Comparison of ENCODE assay signal across 17 mouse cellular contexts in the genomic region with DNA sequence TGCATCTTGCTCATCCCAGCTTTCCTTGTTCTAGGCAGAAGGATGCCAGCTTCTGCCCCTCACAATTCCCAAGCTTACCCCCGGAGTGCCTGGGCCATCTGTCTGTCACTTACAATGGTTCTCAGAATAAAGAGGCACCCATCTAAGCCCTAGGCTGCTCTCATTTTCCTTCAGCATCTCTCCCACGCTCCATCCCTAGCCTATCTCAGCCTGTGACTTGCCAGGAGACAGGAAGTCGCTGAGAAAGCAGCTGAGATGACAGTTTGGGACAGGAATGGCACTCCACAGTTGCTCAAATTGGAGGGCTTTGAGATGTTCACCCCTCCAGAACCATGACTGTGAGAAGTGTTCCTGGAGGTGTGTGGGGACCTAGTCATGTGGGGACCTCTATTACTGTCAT. TPM values are rescaled to one million over a fixed set of nuclear protein-coding genes. Genes with fewer than 3 reads are reported as not detected.
"Had no signal": no experiment of that assay in that cellular context is flagged by ENCODE, and none has a peak within 500 bp of the region (broad histone marks: within the 10 kb centered on the region; RNA-seq: fewer than 3 reads in every experiment).

No protein-coding gene starts in this region.

- H3K36me3 ChIP-seq: midbrain, embryonic 10.5 days; midbrain, embryonic 12.5 days; neural tube, embryonic 13.5 days; neural tube, embryonic 15.5 days had no signal

- H3K4me2 ChIP-seq: midbrain, embryonic 12.5 days; neural tube, embryonic 13.5 days; neural tube, embryonic 15.5 days had no signal

- H3K27ac ChIP-seq: midbrain, embryonic 10.5 days; midbrain, embryonic 12.5 days; neural tube, embryonic 13.5 days; neural tube, embryonic 15.5 days had no signal

- DNase-seq: lung, adult 18-20 months; lung, embryonic 14.5 days; lung, postnatal 4 days; midbrain, embryonic 14.5 days; retina, postnatal 1 day; right cerebral cortex, postnatal 14 days; spleen, adult 18-20 months; thymus, adult 2 months; thymus, postnatal 25 days; thymus, postnatal 4 days had no signal

- ATAC-seq: midbrain, embryonic 16.5 days had no signal

- H3K9ac ChIP-seq: lung, embryonic 14.5 days; midbrain, embryonic 12.5 days; neural tube, embryonic 13.5 days; neural tube, embryonic 15.5 days had no signal

- H3K9me3 ChIP-seq: midbrain, embryonic 10.5 days; midbrain, embryonic 12.5 days; neural tube, embryonic 13.5 days; neural tube, embryonic 15.5 days had no signal

- H3K4me3 ChIP-seq: midbrain, embryonic 10.5 days; midbrain, embryonic 12.5 days; myocyte; neural tube, embryonic 13.5 days; neural tube, embryonic 15.5 days had no signal

RNA-seq across cellular contexts. Expression of a gene that starts 1.6 kb away (rescaled TPM):
- total RNA-seq: megakaryocyte-erythroid progenitor cell, adult 5-6 weeks had no signal

RNA-seq across cellular contexts. Expression of a gene that starts 41.0 kb away (rescaled TPM):
- total RNA-seq: megakaryocyte-erythroid progenitor cell, adult 5-6 weeks had no signal
